Mouse (Mus musculus) megakaryocyte progenitor cell, adult 5-6 weeks (primary cell): ENCODE data around the gene Il11ra1. TPM values are rescaled to one million over a fixed set of nuclear protein-coding genes. Genes with fewer than 3 reads are reported as not detected.
"Not testable (repeated sequence)": the region's sequence is repeated elsewhere in the genome, so short reads cannot be mapped to it uniquely, and the experiment has no call there.

Source experiments
- ATAC-seq: replicated peaks from 2 replicates; pipeline ENCODE4 v1.8.0; 2016; ENCODE audit warnings: mild to moderate bottlenecking, moderate TSS enrichment, inconsistent platforms; ENCODE audit not compliant: poor library complexity
- total RNA-seq, 2 experiments: library from RNA; stranded (forward) in 1 of 2; stranded (reverse) in 1 of 2; fragments of 157-497, 149-512 nt in 1 of 2; fragments of 200-1000 nt in 1 of 2; gene quantifications; 2 replicates each; pipeline versions ENCODE4 v1.2.3 to v1.2.4; 2015 to 2017

Il11ra1 gene
- total RNA-seq, 2 experiments from 2014 or later = 46.9 to 149 TPM

DNA sequence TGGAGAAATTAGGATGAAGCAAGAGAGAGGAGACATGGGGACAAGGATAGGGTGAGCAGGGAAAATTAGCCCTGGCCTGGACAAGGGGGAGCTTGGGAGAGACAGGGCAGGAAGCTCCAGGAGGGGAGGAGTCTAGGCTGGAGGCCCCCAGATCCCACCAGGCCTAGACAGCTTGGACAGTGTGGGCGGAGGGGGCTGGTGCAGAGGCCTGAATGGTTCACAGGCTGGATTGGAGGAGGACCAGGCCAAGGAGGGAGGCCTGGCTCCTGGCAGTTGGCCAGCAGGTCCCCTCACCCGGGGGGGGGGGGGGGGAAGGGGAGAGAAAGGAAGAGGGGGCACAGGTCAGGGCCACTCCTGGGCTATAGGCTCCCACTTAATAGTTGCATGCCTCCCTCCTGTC is 20.5 kb upstream of the Il11ra1 start:
- no peak for ATAC-seq

- ATAC-seq = no peak
These were observed 18.6 kb upstream of the Il11ra1 start for GRCm38 (mm10) chr4:41681176-41681575.

DNA sequence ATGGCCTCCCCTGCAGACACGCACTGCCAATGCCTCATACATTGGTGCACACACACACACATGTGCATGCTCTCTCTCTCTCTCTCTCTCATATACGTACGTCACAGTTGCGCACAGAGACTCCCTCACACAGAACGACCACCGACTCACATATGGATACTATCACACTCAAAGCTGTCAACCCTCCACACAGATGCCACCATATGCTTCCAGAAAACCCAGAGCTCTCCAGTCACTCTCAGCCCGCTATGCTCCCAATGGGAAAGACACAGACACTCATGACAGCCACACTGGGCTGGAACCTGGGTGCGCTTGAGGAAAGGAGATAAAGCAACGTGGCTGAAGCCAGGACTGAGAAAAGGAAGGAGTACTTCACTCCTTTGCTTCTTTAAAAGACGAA is 17.8 kb upstream of the Il11ra1 start:
- ATAC-seq = no peak

- no peak for ATAC-seq
These were observed 17.0 kb upstream of the Il11ra1 start for GRCm38 (mm10) chr4:41682789-41683188.

DNA sequence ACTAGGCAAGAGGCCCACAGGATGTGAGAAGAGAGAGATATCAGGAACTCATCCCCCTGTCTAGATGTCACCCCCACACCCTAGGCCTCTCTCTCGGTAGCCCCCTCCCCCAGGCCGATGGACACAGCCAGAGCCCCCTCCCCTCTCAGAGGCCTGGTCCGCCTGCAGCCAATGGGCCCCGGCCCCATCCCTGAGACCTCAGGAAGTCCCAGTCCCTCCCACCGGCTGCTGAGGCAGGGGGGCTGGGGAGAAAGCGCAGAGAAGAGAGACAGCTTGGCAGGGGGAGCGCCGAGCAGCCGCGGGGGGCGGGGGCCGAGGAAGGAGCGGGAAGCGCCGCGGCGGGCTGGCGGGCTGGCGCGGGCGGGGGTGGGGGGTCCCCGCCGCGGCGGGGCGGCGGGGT is 16.5 kb upstream of the Il11ra1 start:
- ATAC-seq = not testable (repeated sequence)

- ATAC-seq = not testable (repeated sequence)
These were observed 15.5 kb upstream of the Il11ra1 start for GRCm38 (mm10) chr4:41684131-41684930.

DNA sequence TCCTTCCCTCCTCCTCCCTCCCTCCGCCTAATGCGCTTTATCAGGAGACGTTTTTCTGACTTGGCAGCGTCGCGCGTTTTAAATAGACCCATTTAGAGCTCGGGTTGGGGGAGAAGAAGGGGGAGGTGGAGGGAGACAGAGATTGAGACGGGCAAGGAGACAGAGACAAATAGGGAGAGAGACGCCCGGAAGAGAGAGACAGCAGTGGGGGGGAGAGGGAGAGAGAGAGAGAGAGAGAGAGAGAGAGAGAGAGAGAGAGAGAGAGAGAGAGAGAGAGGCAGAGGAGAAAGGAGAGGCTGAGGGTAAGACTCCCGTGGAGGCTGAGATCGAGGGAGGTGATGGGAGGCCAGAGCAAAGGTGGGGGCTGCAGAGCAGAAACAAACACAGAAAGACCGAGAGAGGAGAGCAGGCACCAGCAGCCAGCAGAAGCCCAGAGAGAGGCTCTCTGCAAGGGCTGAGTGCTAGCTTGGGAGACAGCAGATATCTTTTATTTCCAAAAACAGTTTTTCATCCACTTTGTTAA is 14.8 kb upstream of the Il11ra1 start:
- ATAC-seq = not testable (repeated sequence)

GRCm38 (mm10) chr4:41685882-41686492 is 13.8 kb upstream of the Il11ra1 start:
- ATAC-seq = not testable (repeated sequence)

GRCm38 (mm10) chr4:41688562-41688961 is 11.2 kb upstream of the Il11ra1 start:
- ATAC-seq = not testable (repeated sequence)

DNA sequence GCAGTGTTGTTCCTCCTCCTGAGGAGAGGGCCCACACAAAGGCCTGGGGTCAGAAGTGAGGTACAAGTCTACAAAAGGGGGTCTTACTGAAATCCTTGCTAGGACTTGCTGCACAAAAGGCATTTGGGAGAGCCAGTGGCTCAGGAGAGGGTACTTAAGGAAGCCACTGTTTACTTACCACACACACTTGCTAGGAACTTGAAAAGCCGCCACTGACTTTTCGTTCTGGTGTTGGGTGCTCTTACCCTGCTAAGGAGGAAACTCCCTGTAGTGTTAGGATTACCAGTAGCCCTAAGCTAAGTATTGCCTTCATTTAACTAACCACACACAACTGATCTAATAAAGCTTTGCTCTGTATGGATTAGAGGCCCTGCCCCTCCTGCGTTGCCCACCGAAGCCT is 9.8 kb upstream of the Il11ra1 start:
- ATAC-seq = not testable (repeated sequence)

- ATAC-seq = not testable (repeated sequence)
These were observed 6.3 kb upstream of the Il11ra1 start for GRCm38 (mm10) chr4:41693511-41693910.

DNA sequence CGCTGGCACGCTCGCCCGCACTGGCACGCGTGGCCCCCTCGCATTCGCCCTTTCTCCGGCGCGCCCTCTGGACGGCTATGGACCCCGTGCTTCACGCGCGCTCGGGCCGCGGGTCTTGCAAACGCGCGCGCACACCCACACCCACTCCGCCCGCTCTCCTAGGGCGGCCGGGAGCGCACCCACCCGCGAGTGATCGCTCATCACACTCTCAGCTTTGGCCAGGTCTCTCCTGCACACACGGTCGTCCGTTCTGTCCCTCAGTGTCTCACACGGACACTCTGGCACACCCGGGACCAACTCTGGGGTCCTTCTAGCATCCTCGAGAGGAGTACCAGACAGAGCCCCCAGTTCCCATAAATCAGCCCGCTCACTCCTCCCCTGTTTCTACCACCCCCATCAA is 4.0 kb upstream of the Il11ra1 start:
- not testable (repeated sequence) for ATAC-seq

DNA sequence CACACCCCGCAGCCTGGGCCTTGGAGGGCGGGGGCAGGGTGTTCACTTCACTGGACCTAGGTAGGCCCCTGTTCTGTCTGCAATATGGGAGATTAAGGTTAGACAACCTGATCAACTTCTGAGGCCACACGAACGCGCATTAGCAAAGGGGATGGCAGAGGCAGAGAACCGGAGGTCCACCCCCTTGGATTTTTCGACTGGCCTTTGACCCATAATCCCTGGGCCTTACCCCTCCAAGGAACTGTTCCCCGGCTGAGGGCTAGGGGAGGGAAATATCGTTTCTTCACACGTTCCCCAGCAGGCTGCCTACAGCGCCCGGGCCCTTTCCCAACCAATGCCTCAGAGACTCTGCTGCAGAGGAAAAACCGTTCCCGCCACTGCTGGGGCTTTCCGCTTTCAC is 3.3 kb upstream of the Il11ra1 start:
- not testable (repeated sequence) for ATAC-seq

DNA sequence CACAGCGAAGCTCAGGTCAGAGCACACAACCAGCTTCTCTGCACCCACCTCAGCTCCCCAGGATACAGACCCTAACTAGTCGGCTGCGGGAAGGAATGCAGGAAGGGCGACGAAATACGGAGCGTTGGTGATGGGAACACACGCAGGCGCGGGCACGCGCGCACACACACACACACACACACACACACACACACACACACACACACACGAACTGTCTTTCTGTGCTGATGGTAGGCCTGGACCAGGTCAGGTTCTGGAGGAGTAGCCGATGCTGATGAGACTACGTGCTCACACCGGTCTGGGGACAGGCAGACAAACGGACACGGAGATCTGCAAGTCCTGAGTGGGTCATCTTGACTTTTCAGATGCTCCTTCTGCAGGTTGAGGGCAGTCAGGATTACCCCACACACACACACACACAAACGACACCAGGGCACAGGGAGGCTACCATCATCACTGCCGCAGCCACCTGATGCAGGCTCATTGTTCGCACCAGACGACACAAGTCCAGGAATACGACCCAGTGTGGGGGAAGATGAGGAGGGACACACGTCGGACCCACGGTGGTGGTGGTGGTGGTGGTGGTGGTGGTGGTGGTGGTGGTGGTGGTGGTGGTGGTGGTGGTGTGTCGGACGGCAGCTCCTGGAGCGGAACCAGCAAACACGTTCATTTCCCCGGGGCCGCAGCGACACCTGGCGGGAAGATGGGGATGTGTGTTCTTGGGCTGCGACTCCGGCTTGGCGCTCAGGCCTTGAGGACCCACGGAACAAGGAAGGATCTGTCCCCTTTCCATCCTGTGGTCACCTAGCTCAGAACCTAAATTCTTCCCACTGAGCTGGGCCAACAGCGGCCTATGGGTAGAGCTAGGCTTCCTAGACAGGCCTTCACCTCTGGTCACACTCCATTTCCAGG is 2.6 kb upstream of the Il11ra1 start, which contains the start of gene Cntfr:
TSS of gene Cntfr (minus strand) at position 160 of the 912 bp plus-strand sequence.
- not testable (repeated sequence) for ATAC-seq

- not testable (repeated sequence) for ATAC-seq
These were observed 1.3 kb upstream of the Il11ra1 start for GRCm38 (mm10) chr4:41698421-41699016.

GRCm38 (mm10) chr4:41700224-41700623 is 435 bp downstream of the Il11ra1 start:
- ATAC-seq = not testable (repeated sequence)

GRCm38 (mm10) chr4:41702226-41702625 is 2.4 kb downstream of the Il11ra1 start:
- not testable (repeated sequence) for ATAC-seq

GRCm38 (mm10) chr4:41704651-41705050 is 4.9 kb downstream of the Il11ra1 start:
- no peak for ATAC-seq

GRCm38 (mm10) chr4:41705922-41706754 is 6.3 kb downstream of the Il11ra1 start:
- ATAC-seq = no peak
